Comparison of ENCODE assay signal across 7 mouse cellular contexts in the genomic region with DNA sequence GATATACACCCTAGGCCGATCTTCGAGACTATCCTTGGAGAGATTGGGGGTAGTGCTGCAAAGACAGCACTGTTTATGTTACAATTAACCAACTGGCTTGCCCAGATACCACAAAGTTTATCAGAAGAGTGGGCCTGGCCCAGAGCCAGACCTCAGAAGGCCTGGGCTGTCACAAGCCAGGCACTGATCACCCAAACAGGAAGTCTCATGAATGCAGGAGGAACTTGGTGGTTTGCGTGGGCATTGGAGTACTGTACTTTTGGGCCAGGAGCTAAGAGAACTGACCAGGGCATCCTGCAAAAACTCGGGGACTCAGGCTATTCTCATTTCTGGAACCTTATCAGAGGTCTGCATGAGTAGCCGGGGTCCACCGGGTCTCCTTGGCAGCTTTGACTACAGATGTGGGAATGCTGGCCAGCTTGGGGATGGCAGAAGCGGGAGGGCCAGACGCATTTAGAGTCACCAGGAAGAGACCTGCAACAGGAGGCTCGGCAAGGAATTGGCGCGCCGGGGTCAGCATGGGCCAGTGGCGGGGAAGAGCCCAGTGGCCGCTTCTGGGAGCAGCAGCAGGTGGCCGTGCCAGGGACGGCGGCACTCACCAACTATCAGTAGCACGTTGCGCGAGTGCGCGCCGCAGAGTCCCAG. TPM values are rescaled to one million over a fixed set of nuclear protein-coding genes. Genes with fewer than 3 reads are reported as not detected.
DNase-seq lines count a peak whose midpoint lies in the region; ATAC-seq and TF ChIP-seq lines count a peak whose summit lies in the region.

No protein-coding gene starts in this region.

- H3K4me2 ChIP-seq in intestine, embryonic 16.5 days (ENCODE audit: low read depth, low read length) = peak overlapping the region; percentile 82
- H3K4me2 ChIP-seq in liver, postnatal 0 days (ENCODE audit: low read depth, low read length) = peak overlapping the region; percentile 97
- H3K4me2 ChIP-seq in neural tube, embryonic 13.5 days = peak overlapping the region; percentile 83

- 2% methylated on average over 23 of the region's 23 CpGs for WGBS in intestine, embryonic 16.5 days
- 4% methylated on average over 15 of the region's 23 CpGs for WGBS in liver, postnatal 0 days (ENCODE audit: insufficient replicate concordance)
- WGBS in neural tube, embryonic 13.5 days = 10% methylated on average over 23 of the region's 23 CpGs

- H3K4me3 ChIP-seq in intestine, embryonic 16.5 days (ENCODE audit: low read length) = peak overlapping the region; percentile 84
- peak overlapping the region; percentile 57 for H3K4me3 ChIP-seq in liver, postnatal 0 days (ENCODE audit: low read depth, low read length)
- H3K4me3 ChIP-seq in neural tube, embryonic 13.5 days = peak overlapping the region; percentile 62

- TF ChIP-seq CTCF in liver, postnatal 0 days (IDR thresholded peaks at IDR 0.05; ENCODE audit: low read depth) = no peak

- peak; percentile 65; the same call in 1 of the 2 replicates for TF ChIP-seq EP300 in liver, postnatal 0 days (IDR thresholded peaks at IDR 0.05; ENCODE audit: low read depth)

- peak overlapping the region; percentile 82 for H3K27ac ChIP-seq in intestine, embryonic 16.5 days (ENCODE audit: low read length)
- H3K27ac ChIP-seq in liver, postnatal 0 days (ENCODE audit: low read depth) = peak overlapping the region; percentile 85
- peak overlapping the region; percentile 59 for H3K27ac ChIP-seq in neural tube, embryonic 13.5 days (replicated peaks)

- peak overlapping the region; percentile 82 for H3K9ac ChIP-seq in intestine, embryonic 16.5 days (ENCODE audit: low read depth, low read length)
- peak overlapping the region; percentile 59 for H3K9ac ChIP-seq in liver, postnatal 0 days (replicated peaks)
- H3K9ac ChIP-seq in neural tube, embryonic 13.5 days = peak overlapping the region; percentile 73

- peak; percentile 33 for DNase-seq in urinary bladder, postnatal 25 days (ENCODE audit: low spot score)
- no peak for DNase-seq in urinary bladder, postnatal 10 days (ENCODE audit: low spot score)
- peak; percentile 63 for DNase-seq in c-Kit-positive CD71-positive TER-119-negative erythroid progenitor cells, embryonic 14.5 days (ENCODE audit: low read depth)
- peak; percentile 97 for DNase-seq in heart, adult 11 months
- peak; percentile 71 for DNase-seq in liver, postnatal 0 days

- H3K4me1 ChIP-seq in intestine, embryonic 16.5 days (ENCODE audit: control insufficient read depth, insufficient read depth, low read length) = peaks cover 12% of the 10 kb centered on the region; the same call in 1 of the 2 replicates
- H3K4me1 ChIP-seq in liver, postnatal 0 days (ENCODE audit: insufficient read depth) = peaks cover 15% of the 10 kb centered on the region
- peaks cover 18% of the 10 kb centered on the region for H3K4me1 ChIP-seq in neural tube, embryonic 13.5 days (replicated peaks)

- H3K9me3 ChIP-seq in intestine, embryonic 16.5 days (ENCODE audit: control insufficient read depth, low read length) = no peaks in the 10 kb centered on the region
- H3K9me3 ChIP-seq in liver, postnatal 0 days (ENCODE audit: low read length) = no peaks in the 10 kb centered on the region
- no peaks in the 10 kb centered on the region for H3K9me3 ChIP-seq in neural tube, embryonic 13.5 days

- H3K27me3 ChIP-seq in intestine, embryonic 16.5 days (replicated peaks; ENCODE audit: control insufficient read depth, insufficient read depth, low read length) = no peaks in the 10 kb centered on the region
- H3K27me3 ChIP-seq in liver, postnatal 0 days (ENCODE audit: insufficient read depth, low read length) = no peaks in the 10 kb centered on the region
- H3K27me3 ChIP-seq in neural tube, embryonic 13.5 days = no peaks in the 10 kb centered on the region

- peak; percentile 54 for ATAC-seq in intestine, embryonic 16.5 days
- ATAC-seq in liver, postnatal 0 days = peak; percentile 75
- no peak for ATAC-seq in neural tube, embryonic 13.5 days (ENCODE audit: low read depth)

- no peaks in the 10 kb centered on the region for H3K36me3 ChIP-seq in intestine, embryonic 16.5 days (ENCODE audit: control insufficient read depth, insufficient read depth, low read length)
- no peaks in the 10 kb centered on the region for H3K36me3 ChIP-seq in liver, postnatal 0 days (replicated peaks; ENCODE audit: insufficient read depth, low read length)
- no peaks in the 10 kb centered on the region for H3K36me3 ChIP-seq in neural tube, embryonic 13.5 days

RNA-seq across cellular contexts. Expression of a gene that starts 0.4 kb away (rescaled TPM):
- polyA plus RNA-seq in intestine, embryonic 16.5 days (2015; fragmentation: Nextera tagmentation; extraction: Ambion mirVana) = 8.2 and 8.3 TPM in 2 replicates
- polyA plus RNA-seq in liver, postnatal 0 days (2015; fragmentation: Nextera tagmentation; extraction: Ambion mirVana) = 4.1 and 4.2 TPM in 2 replicates
- 5.6 and 5.7 TPM in 2 replicates for polyA plus RNA-seq in neural tube, embryonic 13.5 days (2015; fragmentation: Nextera tagmentation; extraction: Ambion mirVana)

RNA-seq across cellular contexts. Expression of a gene that starts 0.4 kb away (rescaled TPM):
- 9.0 and 10.5 TPM in 2 replicates for polyA plus RNA-seq in intestine, embryonic 16.5 days (2015; fragmentation: Nextera tagmentation; extraction: Ambion mirVana)
- polyA plus RNA-seq in liver, postnatal 0 days (2015; fragmentation: Nextera tagmentation; extraction: Ambion mirVana) = 2.1 and 2.2 TPM in 2 replicates
- polyA plus RNA-seq in neural tube, embryonic 13.5 days (2015; fragmentation: Nextera tagmentation; extraction: Ambion mirVana) = 4.3 and 5.3 TPM in 2 replicates

RNA-seq across cellular contexts. Expression of a gene that starts 38.0 kb away (rescaled TPM):
- 7.0 and 7.5 TPM in 2 replicates for polyA plus RNA-seq in intestine, embryonic 16.5 days (2015; fragmentation: Nextera tagmentation; extraction: Ambion mirVana)
- polyA plus RNA-seq in liver, postnatal 0 days (2015; fragmentation: Nextera tagmentation; extraction: Ambion mirVana) = 6.6 and 7.4 TPM in 2 replicates
- polyA plus RNA-seq in neural tube, embryonic 13.5 days (2015; fragmentation: Nextera tagmentation; extraction: Ambion mirVana) = 0.98 and 1.6 TPM in 2 replicates

RNA-seq across cellular contexts. Expression of a gene that starts 47.4 kb away (rescaled TPM):
- polyA plus RNA-seq in intestine, embryonic 16.5 days (2015; fragmentation: Nextera tagmentation; extraction: Ambion mirVana) = 8.5 and 10.5 TPM in 2 replicates
- polyA plus RNA-seq in liver, postnatal 0 days (2015; fragmentation: Nextera tagmentation; extraction: Ambion mirVana) = 0.06 and 0.09 TPM in 2 replicates
- 0.17 and 0.23 TPM in 2 replicates for polyA plus RNA-seq in neural tube, embryonic 13.5 days (2015; fragmentation: Nextera tagmentation; extraction: Ambion mirVana)

RNA-seq across cellular contexts. Expression of a gene that starts 55.0 kb away (rescaled TPM):
- polyA plus RNA-seq in intestine, embryonic 16.5 days (2015; fragmentation: Nextera tagmentation; extraction: Ambion mirVana) = 306 and 335 TPM in 2 replicates
- 119 and 125 TPM in 2 replicates for polyA plus RNA-seq in liver, postnatal 0 days (2015; fragmentation: Nextera tagmentation; extraction: Ambion mirVana)
- 260 and 263 TPM in 2 replicates for polyA plus RNA-seq in neural tube, embryonic 13.5 days (2015; fragmentation: Nextera tagmentation; extraction: Ambion mirVana)
